Mouse (Mus musculus) fat pad, adult 2 months (tissue): ENCODE data around the gene Plppr3.
"Not testable (repeated sequence)": the region's sequence is repeated elsewhere in the genome, so short reads cannot be mapped to it uniquely, and the experiment has no call there.

Experiments
- DNase-seq: peaks from one replicate; pipeline ENCODE4 v3.0.0-alpha.2; 2011; ENCODE audit warnings: low read depth, low spot score; ENCODE audit errors: extremely low read depth

The Plppr3 gene

DNA sequence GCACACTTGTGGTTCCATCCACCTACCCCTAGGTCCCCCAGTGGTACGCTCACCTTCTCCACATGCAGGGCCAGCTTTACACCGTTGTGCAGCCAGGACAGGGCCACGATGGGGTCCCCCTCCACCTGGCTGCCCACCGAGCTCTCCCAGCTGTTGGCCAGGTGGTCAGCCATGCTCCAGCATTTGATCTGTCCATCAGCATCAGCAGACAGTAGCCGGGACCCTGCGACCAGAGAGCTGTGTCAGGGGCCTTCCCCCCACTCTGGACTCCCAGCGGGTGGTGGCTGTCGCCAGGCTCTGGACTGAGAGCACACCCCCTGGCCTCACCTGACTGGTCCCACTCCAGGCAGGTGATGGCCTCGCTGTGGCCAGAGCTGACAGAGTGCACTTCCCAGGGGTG, 32.3 kb upstream of the Plppr3 start:
- no peak for DNase-seq

- DNase-seq, result no peak
Measured at GRCm38 (mm10) chr10:79900951-79901410, 26.5 kb upstream of the Plppr3 start.

DNA sequence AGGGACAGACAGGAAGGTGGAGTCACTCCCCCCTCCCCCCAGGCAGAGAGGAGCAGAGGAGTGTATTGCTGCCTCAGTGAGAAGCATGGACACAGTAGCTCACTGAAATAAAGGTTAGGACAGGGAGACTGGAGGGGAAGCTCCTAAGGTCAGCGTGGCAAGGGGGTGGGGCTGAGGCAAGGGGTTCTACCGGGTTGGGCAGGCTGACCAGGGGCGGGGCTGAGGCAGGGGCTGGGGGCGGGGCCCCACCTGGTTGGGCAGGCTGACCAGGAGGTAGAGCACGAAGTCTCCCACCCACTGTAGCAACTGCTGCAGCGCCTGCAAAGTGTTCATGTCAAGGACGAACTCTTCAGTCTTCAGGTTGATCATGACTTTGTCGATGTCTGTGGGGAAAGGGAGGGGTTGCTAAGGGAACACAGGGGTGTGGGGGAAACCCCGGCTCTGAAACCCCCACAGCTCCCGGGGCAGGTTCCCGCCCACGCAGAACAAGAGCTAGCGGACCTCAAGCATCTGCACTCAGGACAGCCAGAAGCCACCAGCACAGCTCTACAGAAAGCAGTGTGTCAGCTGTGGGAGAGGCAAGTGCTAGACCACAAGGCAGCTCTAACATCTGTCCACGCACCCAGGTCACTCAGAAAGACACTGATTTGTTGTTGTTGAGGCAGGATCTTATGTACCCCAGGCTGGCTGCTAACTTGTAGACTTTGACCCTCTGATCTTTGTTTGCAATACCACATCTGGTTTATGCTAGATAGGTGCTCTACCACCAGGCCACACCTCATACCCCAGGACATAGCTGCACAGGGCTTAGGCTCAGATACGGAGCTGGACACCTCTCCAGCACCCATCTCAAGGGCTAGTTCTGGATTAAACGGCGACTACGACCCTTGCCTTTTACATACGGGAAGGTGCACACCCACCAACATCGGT, 23.1 kb upstream of the Plppr3 start:
- DNase-seq, result no peak

DNA sequence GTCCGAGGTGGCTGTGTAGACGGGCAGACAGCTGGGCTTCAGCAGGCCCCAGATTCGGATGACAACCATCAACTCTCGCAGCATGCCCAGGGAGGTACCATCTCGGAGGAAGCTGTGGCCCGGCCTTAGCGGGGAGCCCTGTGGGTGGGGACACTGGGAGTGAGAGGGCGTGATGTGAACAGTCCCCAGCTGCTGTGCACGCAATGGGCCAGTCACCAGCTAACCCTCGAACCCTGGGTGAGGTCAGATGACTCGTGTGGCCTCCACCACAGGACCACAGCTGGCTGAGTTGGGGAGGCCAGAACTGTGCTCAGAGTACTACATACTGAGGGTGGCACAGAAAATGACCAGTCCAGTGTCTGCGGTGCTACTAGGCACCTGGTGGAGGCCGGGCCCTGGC, 22.4 kb upstream of the Plppr3 start:
- DNase-seq, result no peak

DNA sequence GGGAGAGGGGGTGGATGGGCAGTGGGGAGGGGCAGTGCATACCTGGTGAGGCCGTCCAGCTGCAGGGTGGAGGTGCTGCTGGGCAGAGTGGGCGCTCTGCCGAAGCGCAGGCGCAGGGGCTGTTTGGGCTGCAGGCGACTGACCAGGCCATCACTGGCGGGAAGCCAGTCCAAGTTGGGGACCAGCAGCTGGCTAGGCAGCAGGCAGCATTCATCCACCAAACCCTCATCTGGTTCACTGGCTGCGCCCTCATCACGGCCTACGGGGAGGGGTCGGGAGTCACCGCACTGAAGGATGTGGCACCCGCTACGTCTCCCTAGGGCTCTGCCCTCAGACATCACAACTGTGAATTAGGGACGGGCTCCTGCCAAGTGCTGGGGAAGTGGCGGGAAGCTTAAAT, 21.9 kb upstream of the Plppr3 start:
- DNase-seq, result no peak

DNA sequence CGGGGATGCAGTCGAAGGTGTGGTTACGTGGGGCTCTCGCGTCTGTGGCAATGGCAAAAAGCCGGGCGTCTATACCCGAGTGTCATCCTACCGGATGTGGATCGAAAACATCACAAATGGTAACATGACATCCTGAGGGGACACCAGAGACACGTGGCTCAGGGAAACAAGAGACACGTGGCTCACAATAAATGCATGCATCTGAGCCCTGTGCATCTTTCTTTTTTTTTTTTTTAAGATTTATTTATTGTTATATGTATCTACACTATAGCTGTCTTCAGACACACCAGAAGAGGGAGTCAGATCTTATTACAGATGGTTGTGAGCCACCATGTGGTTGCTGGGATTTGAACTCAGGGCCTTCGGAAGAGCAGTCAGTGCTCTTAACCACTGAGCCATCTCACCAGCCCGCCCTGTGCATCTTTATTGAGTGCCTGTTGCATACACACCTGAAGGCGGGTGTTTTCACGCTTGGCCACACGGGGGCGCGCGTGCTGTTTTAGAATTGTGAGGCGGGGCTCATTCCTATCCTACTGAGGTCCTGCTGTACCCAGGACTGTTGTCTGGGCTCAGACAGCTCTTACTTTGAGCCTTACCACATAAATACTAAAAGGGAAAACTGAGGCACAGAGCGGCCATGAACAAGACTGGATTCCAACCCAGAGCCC, 18.2 kb upstream of the Plppr3 start:
- DNase-seq, result not testable (repeated sequence)

GRCm38 (mm10) chr10:79890670-79891069, 16.2 kb upstream of the Plppr3 start, which contains the start of gene Cfd:
Cfd (plus strand) TSS chr10:79890853.
- no peak for DNase-seq

- no peak for DNase-seq
Measured at GRCm38 (mm10) chr10:79889386-79889785, 15.0 kb upstream of the Plppr3 start.

- DNase-seq, result no peak
Measured at GRCm38 (mm10) chr10:79886611-79887010, 12.2 kb upstream of the Plppr3 start.

- no peak for DNase-seq
Measured at GRCm38 (mm10) chr10:79886054-79886453, 11.6 kb upstream of the Plppr3 start, which contains the start of gene Elane. Elane (plus strand) TSS chr10:79886247.

GRCm38 (mm10) chr10:79884938-79885337, 10.5 kb upstream of the Plppr3 start:
- DNase-seq, result not testable (repeated sequence)

GRCm38 (mm10) chr10:79884446-79884845, 10.0 kb upstream of the Plppr3 start:
- peak; percentile 7 for DNase-seq

DNA sequence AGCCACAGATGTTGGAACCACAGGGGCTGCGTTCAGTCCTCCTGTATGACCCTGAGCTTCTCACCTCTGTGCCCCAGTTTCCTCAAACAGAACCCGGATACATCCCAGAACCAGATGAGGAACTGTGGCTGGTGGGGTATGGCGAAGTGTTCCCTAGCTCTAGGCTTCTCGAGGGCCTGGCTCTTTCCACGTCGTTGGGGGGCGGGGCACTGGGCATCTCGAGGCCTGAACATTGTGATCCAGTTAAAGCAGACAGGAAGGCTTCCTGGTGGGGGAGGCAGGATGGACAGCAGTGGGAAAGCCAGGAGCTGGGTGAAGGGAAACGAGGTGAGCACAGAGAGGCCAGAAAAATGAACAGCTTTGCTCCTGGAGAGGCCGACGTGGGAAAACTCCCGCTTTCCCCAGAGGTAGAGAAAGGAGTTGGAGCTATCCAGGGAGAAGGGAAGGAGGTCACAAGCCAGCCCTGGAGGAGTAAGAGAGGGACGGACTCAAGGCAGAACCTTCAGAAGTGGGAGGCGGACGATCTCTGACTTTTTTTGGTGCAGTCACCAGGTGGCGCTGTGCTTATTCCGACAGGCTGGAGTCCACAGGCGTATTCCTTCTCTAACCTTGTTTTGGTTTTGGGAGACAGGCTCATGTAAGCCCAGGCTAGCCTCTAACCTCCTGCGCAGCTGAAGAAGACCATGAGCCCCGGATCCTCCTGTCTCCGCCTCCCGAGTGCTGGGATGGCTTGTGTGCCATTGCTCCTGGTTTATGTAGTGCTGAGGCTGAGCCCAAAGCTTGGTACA, 9.1 kb upstream of the Plppr3 start:
- no peak for DNase-seq

DNA sequence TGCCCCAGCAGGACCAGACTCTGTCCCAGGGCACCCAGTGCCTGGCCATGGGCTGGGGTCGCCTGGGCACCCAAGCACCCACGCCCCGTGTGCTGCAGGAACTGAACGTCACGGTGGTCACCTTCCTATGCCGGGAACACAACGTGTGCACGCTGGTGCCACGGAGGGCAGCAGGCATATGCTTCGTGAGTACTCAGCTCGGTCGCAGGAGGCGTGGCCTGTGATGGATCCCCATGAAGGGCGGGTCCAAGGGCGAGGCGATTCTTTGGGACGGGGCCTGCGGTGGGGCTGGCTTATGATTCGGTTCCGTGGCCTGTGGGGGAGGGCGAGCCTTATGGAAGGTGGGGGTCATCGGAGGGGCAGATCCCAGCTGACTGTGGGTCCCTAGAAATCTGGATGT, 7.5 kb upstream of the Plppr3 start:
- DNase-seq, result no peak

DNA sequence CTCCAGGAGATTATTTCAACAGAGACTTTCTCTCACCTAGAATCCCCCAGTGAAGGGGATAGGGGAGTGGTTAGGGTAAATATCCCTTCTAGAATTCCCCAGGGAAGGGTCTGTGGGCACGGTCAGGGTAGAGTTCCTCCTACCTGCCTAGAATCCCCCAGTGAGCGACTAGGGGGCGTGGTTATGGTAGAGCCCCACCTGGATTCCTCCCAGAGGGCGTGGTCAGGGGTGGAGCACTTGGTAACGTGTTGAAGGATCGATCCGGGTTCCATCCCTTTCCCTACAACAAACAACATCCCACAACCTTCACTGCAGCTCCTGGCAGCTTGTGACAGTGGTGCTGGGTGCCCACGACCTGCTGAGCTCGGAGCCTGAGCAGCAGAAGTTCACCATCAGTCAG, 6.3 kb upstream of the Plppr3 start:
- no peak for DNase-seq

- no peak for DNase-seq
Measured at GRCm38 (mm10) chr10:79879527-79879926, 5.1 kb upstream of the Plppr3 start.

DNA sequence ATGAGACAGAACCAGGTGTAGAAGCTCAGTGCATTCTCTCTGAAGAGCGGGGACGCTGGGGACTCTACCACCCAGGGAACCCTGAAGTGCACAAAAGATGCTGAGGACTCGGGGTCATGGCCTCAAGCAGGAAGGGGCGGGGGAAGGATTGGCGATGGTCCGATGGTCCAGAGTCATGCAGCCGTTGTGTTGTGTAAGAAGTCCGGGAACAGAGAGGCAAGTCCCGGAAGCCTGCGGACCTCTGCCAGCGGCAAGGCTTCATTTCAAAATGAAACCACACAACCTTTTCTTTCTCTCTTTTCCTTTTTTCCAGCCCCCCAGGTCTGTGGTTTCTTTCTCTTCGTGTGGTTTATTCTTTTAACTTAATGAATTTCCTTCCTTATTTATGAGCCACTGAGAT, 3.3 kb upstream of the Plppr3 start:
- no peak for DNase-seq

DNA sequence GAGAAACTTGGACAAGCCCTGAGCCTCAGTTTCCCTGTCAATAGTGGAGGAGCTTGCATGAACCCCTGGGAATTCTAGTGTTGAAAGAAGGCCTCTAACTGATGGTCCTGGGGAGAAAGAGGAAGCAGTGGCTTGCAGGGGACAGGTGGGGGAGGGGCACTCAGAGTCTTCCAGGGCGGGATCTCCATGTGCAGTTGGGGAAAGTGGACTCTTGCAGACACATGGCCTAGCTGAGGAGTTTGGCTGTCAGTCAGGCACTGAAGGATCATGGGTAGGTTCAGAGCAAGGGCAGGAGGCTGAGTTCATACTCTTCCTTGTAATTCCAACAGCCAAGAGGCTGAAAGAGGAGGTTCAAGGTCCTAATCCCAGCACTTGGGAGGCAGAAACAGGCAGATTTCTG, 2.7 kb upstream of the Plppr3 start:
- no peak for DNase-seq

DNA sequence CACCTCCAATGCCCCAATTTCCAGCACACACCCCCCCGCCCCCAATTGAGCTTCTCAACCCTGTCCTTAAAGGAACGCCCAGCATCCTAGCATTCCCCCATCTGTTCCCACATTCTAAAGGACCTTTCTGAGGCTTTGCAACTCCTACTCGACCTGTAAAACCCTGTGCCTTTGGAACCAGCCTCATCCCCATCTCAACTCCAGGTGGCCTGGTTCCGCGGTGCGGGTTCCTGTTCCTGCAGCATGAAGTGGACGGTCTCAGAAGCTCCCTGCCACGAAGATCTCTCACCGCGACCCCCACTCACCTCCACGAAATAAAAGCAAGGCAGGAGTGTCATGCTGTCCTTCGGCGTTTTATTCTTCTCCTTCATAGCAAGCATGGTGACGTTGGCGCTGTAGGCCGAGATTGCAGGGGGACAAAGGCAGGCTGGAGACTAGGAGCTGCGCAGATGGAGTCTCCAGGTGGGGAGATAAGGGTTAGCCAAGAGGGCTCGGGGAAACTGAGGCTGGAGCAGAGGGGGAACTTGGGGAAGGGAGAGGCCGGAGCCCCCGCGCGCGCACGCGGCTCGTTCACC, 632 bp downstream of the Plppr3 start:
- no peak for DNase-seq

DNA sequence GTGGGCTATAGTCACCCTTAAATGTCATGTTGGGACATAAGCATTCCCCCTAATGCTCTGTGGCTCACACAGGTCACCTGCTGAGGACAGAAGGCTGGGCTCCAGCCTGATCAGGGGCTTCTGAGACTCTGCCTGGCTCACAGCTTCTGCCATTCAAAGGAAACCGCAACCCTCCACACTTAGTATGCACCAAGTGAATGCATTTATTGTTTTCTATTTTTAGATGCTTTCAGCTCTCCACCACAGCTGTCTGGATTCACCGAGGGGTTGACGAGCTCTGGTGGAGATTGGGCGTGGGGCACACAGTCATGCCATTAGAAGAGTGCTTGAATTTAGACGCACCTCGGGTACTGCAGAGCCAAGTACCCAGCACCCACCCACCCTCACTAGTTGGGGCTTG, 1.1 kb downstream of the Plppr3 start:
- no peak for DNase-seq

DNA sequence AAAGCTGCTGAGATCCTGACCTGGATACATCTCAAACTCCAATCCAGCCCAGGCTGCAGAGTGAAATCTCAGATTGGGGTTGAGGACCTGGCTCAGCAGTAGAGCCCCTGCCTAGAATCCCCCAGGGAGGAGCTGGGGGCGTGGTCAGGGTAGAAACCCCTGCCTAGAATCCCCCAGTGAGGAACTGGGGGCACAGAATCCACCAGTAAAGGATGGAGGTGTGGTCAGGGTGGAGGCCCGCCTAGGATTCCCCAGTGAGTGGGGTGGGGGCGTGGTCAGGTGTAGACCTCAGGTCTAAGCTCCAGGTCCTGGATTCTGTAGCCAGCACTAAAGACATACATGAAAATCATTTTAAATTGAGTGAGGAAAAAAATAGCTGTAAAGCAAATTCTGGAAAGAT, 1.6 kb downstream of the Plppr3 start:
- DNase-seq, result no peak
